Mouse (Mus musculus) erythroblast, embryonic 14.5 days (primary cell): ENCODE data around the gene Ehd3.

ENCODE experiments used
- GATA1 ChIP-seq: IDR thresholded peaks from 2 replicates; pipeline ENCODE4 v1.6.1; 2012; ENCODE audit warnings: low read length, inconsistent platforms, mixed read lengths
- TAL1 ChIP-seq: IDR thresholded peaks from 3 replicates; pipeline ENCODE4 v1.6.1; 2012; ENCODE audit warnings: low read length, inconsistent platforms, mixed read lengths

DNA sequence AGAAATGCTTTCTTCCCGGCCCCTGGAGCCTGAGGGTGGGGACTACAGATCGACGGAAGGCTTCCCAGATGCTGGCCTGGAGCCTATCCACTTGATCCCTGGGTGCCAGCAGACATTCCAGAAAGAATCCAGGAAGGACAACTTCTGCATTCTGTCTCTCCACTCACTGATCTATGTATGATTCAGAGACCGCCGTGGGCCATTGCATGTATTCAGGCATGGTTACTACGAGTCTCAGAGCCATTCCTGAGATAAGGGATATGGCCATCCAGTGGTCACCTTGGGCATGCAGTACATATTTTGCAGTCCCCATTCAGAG is 20.0 kb downstream of the Ehd3 start:
- TF ChIP-seq GATA1, result no peak
- TF ChIP-seq TAL1, result no peak
